Mouse (Mus musculus) C2C12 (cell line): ENCODE data around the gene Ptk6. TPM values are rescaled to one million over a fixed set of nuclear protein-coding genes. Genes with fewer than 3 reads are reported as not detected.

Experiments used
- H3K27me3 ChIP-seq: one replicate; pipeline ENCODE4 v1.6.1; 2011; ENCODE audit not compliant: control insufficient read depth, insufficient read depth, insufficient read length
- H3K36me3 ChIP-seq: one replicate; pipeline ENCODE4 v1.6.1; 2011; ENCODE audit not compliant: control insufficient read depth, insufficient read depth
- H3K4me3 ChIP-seq: one replicate; pipeline ENCODE4 v1.5.1; 2011; ENCODE audit warnings: mild to moderate bottlenecking, control low read depth; ENCODE audit not compliant: poor library complexity, insufficient read depth, severe bottlenecking
- H3K79me2 ChIP-seq: one replicate; pipeline ENCODE4 v1.6.1; 2011; ENCODE audit not compliant: control insufficient read depth, insufficient read depth
- H3K79me3 ChIP-seq: one replicate; pipeline ENCODE4 v1.6.1; 2011; ENCODE audit warnings: low read depth, control low read depth
- H3ac ChIP-seq: one replicate; pipeline ENCODE3; 2011; ENCODE audit warnings: low read depth; ENCODE audit not compliant: control insufficient read depth, insufficient read length
- CEBPB ChIP-seq: IDR thresholded peaks from one replicate; pipeline ENCODE4 v1.6.1; 2011; ENCODE audit warnings: low read depth, mild to moderate bottlenecking, control low read depth, moderate library complexity
- CTCF ChIP-seq: IDR thresholded peaks from one replicate; pipeline ENCODE4 v1.5.1; 2011; ENCODE audit not compliant: control insufficient read depth, insufficient read depth, insufficient read length
- FOSL1 ChIP-seq: IDR thresholded peaks from one replicate; pipeline ENCODE4 v1.8.0; 2011; ENCODE audit warnings: mild to moderate bottlenecking, low read length; ENCODE audit not compliant: poor library complexity, insufficient read depth, severe bottlenecking
- MAX ChIP-seq: IDR thresholded peaks from one replicate; pipeline ENCODE4 v1.6.1; 2011; ENCODE audit warnings: mild to moderate bottlenecking, control low read depth
- MYOD1 ChIP-seq: IDR thresholded peaks from one replicate; pipeline ENCODE4 v1.6.1; 2011; ENCODE audit warnings: low read depth; ENCODE audit not compliant: control insufficient read depth, insufficient read length
- MYOG ChIP-seq: IDR thresholded peaks from one replicate; pipeline ENCODE4 v1.6.1; 2011; ENCODE audit not compliant: control insufficient read depth, insufficient read length; ENCODE audit errors: extremely low read depth
- USF1 ChIP-seq: IDR thresholded peaks from one replicate; pipeline ENCODE4 v1.6.1; 2011; ENCODE audit warnings: low read depth, mild to moderate bottlenecking, control low read depth, moderate library complexity
- polyA plus RNA-seq: library from polyadenylated mRNA; unstranded; fragments of >200 nt; fragmentation: generic; extraction: Trizol; gene quantifications from one replicate; pipeline ENCODE4 v1.2.1, GENCODE M21; 2012; ENCODE audit warnings: missing spikeins

The Ptk6 gene
- polyA plus RNA-seq, 1 experiment: not detected

DNA sequence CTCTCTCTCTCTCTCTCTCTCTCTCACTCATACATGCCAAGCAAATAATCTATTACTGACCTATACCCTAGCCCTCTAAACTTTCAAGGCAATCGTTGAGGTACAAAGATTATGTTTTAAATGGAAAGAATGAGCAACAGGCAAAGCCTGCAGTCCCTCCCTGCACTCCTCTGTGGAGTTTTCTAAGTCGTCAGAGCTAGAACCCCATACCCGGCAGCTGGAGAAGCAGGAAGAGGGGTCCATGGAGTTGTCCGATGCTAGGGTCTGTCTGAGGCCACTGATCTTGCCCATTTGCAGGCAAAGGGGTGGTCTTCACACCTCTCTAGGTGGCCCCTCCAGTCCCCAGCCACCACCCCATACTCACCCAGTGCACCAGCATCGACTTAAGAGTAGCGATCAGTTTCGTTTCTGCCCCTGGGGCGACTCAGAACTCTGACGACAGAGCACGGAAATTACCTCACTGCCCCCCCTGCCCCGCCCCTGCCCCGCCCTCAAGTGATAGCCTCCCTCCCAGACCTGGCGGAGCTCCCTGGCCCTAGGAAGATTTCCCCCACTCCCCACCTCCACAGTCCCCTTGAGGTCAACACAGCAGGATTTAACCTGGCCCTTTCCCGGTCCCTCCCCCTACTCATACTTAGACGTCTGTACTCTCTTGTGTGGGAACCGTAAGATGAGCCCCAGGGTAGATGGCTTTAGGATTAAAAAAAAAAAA, 39.2 kb upstream of the Ptk6 start, which contains the start of gene Helz2:
Gene Helz2, minus strand, starts transcription at position 426 of the 712 bp plus-strand sequence.
- Histone ChIP-seq H3K36me3 (peaks cover 3% of the 10 kb centered on the region), H3K27me3 (no peaks in the 10 kb centered on the region), H3K4me3 (peak within 1 kb of the TSS; percentile 53), H3K79me3 (no peaks in the 10 kb centered on the region), H3ac (peak within 1 kb of the TSS; percentile 89), H3K79me2 (no peaks in the 10 kb centered on the region)
- no peak for TF ChIP-seq FOSL1
- TF ChIP-seq USF1: no peak
- TF ChIP-seq CTCF: no peak
- no peak for TF ChIP-seq MYOG
- TF ChIP-seq MYOD1: no peak
- no peak for TF ChIP-seq MAX
- TF ChIP-seq CEBPB: no peak

DNA sequence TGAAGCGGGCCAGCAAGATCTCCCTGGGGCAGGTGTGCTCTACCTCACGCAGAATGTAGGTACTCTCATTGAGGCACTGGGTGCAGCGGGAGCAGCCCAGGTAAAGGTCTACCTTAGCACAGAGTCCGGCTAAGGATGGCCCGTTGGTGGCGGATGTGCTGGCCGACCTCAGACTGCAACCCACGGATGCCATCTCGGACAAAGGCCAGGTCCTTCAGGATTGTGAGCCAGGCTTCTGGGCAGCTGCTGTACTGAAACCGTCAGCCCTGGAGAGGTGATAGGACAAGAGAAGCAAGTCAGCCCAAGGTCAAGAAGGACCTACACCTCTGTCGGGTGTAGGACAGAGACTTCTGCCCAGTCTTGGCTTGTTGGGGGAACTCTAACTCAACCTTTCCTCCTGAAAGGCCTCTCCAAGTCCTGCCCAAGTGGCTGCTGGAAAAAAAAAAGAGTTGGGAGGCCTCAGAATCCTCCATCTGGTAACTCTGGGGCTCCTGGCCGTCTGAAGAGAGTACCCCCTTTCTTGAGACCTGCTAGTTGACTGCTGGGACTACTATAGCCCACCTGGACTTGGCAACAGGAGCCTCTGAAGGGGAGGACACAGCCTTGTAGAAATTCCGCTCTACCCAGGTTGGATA, 38.3 kb upstream of the Ptk6 start:
- no peak for TF ChIP-seq CEBPB
- no peak for TF ChIP-seq MAX
- TF ChIP-seq MYOD1: no peak
- no peak for TF ChIP-seq MYOG
- no peak for TF ChIP-seq CTCF
- TF ChIP-seq FOSL1: no peak
- TF ChIP-seq USF1: no peak
- Histone ChIP-seq H3ac (no peak overlapping the region), H3K79me2 (no peaks in the 10 kb centered on the region), H3K36me3 (peaks cover 9% of the 10 kb centered on the region), H3K27me3 (no peaks in the 10 kb centered on the region), H3K4me3 (peak overlapping the region; percentile 53), H3K79me3 (no peaks in the 10 kb centered on the region)

DNA sequence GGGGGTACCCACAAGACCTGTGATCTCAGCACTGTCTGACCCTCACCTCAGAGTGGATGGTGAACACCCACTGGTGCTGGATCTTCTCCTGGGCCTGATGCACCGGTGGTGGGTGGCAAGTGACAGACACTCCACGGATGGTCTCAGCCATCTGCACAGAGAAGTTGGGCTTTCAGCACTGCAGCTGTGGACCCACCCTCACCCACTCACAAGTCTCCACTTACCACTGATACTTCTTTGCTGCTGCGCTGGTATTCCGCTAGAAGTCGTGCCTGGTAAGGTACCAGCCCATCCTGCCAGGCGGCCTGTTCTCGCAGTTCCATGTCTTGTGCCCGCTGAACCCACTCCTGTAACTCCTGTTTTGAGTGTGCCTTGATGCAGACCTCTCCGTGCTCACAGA, 36.7 kb upstream of the Ptk6 start:
- H3K79me2 ChIP-seq: no peaks in the 10 kb centered on the region
- H3K36me3 ChIP-seq: peaks cover 11% of the 10 kb centered on the region
- TF ChIP-seq FOSL1 (no peak), MAX (no peak), CEBPB (no peak), CTCF (no peak)
- H3K4me3 ChIP-seq: no peak overlapping the region
- H3K79me3 ChIP-seq: no peaks in the 10 kb centered on the region
- no peak overlapping the region for H3ac ChIP-seq
- H3K27me3 ChIP-seq: no peaks in the 10 kb centered on the region

DNA sequence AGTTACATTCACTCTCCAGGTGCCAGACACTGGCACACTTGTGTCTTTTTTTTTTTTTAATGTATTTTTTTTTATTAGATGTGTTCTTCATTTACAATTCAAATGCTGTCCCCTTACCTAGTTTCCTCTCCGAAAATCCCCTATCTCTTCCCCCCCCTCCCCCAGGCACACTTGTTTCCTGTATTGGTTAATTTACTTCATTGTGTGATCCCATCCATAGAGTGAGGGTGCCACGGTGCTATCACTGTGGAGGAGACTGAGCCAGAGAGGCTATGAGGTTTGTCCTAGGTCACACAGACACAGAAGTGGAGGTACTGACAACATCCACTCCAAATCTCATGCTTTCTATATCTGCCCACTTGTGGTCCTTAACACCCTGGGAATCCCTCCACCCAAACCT, 36.3 kb upstream of the Ptk6 start:
- TF ChIP-seq FOSL1: no peak
- H3K79me3 ChIP-seq: no peaks in the 10 kb centered on the region
- peaks cover 11% of the 10 kb centered on the region for H3K36me3 ChIP-seq
- H3ac ChIP-seq: no peak overlapping the region
- H3K79me2 ChIP-seq: no peaks in the 10 kb centered on the region
- H3K27me3 ChIP-seq: no peaks in the 10 kb centered on the region
- H3K4me3 ChIP-seq: no peak overlapping the region

DNA sequence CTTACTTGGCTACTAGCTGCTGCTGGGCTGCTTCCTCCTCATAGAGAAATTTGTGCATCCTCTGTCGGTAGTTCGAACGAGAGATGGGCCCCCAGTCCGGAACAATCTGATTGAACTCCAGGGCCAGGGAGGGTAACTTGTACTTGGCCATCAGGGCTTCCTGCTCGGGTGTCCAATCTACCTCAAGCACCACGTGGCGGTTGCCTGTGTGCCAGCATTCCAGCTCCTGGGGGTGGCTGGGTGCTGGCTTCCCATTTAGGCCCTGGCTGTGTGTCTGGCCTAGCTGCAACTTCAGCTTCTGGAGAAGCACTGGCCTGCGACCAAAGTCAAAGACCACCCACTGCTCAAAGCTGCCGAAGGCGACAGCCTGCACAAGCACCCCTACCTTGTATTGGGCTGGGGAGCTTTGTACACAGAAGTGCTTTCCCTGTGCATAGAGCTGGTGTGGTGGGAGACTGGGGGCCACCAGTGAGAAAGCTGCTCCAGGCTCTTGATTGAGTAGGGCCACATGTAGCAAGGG, 35.6 kb upstream of the Ptk6 start:
- Histone ChIP-seq H3K4me3 (no peak overlapping the region), H3K79me3 (no peaks in the 10 kb centered on the region), H3K79me2 (no peaks in the 10 kb centered on the region), H3ac (no peak overlapping the region), H3K36me3 (peaks cover 13% of the 10 kb centered on the region), H3K27me3 (no peaks in the 10 kb centered on the region)
- TF ChIP-seq CEBPB (no peak), CTCF (no peak), MAX (no peak), USF1 (no peak), FOSL1 (no peak), MYOD1 (no peak), MYOG (no peak)

DNA sequence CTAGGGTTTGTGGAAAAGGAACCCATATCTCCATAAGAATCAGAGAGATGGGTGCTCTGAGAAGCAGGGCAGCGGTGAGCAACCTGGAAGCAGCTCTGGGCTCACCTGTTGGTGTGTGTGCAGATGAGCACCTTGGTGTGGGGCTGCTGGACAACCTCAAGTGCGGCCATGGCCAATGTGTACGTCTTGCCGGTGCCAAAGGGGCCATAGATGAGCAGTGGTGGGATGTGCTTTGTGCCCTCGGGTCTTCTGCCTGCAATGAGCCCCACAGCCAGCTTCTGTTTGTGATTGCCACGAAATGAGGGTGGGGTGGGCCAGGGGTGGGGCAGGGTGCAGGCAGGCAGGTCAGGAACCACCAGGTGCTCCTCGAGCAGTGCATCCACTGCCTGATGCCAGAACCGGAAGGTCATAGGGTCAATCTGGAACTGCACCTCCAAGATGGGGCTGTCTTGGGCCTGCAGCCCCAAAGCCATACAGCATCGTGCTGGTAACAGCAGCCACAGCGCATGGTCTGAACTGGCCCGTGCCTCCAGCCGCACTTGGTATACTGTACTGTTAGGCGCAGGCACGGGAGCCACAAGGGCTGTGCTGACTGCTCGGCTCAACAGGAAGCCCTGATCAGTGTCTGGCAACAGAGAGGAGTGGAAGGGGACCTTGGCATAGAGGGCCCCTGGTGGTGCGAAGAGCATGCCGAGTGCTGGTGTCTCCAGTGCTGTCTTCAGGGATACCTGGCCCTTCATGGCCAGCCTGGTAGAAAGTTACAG, 34.8 kb upstream of the Ptk6 start:
- no peak overlapping the region for H3ac ChIP-seq
- H3K79me3 ChIP-seq: no peaks in the 10 kb centered on the region
- H3K4me3 ChIP-seq: no peak overlapping the region
- no peaks in the 10 kb centered on the region for H3K79me2 ChIP-seq
- peaks cover 20% of the 10 kb centered on the region for H3K36me3 ChIP-seq
- TF ChIP-seq FOSL1 (no peak), CTCF (no peak), MAX (no peak), USF1 (no peak), MYOG (no peak)
- no peaks in the 10 kb centered on the region for H3K27me3 ChIP-seq
